ENCODE assay signal across 8 mouse cellular contexts in the genomic region with DNA sequence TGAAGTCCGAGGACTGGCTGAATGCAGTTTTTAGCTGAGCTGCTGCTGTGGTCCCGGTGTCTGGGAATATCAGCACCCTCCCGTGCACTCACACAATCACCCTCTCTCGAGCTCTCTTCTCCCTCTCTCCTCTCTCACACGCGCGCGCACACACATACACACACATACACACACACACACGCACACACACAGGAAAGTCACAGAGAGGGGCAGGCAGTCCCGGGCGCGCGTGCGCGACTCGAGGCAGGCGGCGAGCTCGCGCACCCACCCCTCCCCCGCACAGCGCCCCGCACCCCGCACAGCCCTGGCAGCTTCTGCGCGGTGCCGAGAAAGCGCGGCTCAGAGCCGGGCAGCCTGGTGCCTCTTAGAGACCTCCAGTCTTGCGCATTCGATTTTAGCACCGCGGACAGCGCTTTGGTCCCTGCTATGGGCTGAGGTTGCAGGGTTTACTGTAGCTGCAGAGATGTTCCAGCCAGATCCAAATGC. TPM values are rescaled to one million over a fixed set of nuclear protein-coding genes. Genes with fewer than 3 reads are reported as not detected.
DNase-seq lines count a peak whose midpoint lies in the region; ATAC-seq and TF ChIP-seq lines count a peak whose summit lies in the region.

Gene Gria2, minus strand, starts transcription at position 240 of the 486 bp plus-strand sequence.

- H3K4me3 ChIP-seq in heart, adult 2 months, result no peak within 1 kb of the TSS
- peak within 1 kb of the TSS; percentile 35 for H3K4me3 ChIP-seq in limb, embryonic 11.5 days (ENCODE audit: low read depth, low read length)
- peak within 1 kb of the TSS; percentile 43 for H3K4me3 ChIP-seq in neural tube, embryonic 11.5 days (ENCODE audit: low read depth, low read length)

- ATAC-seq in limb, embryonic 11.5 days (ENCODE audit: insufficient number of reproducible peaks, low FRiP score, low TSS enrichment, low read depth), result peak; percentile 92
- peak; percentile 84 for ATAC-seq in neural tube, embryonic 11.5 days (ENCODE audit: insufficient read depth, low FRiP score, low TSS enrichment)

- peak within 1 kb of the TSS; percentile 87 for H3K4me2 ChIP-seq in limb, embryonic 11.5 days (ENCODE audit: low read depth, severe bottlenecking)
- H3K4me2 ChIP-seq in neural tube, embryonic 11.5 days (ENCODE audit: low read depth), result peak within 1 kb of the TSS; percentile 67

- H3K79me2 ChIP-seq in heart, adult 2 months (replicated peaks; ENCODE audit: control insufficient read depth, insufficient read depth, low read length), result no peaks in the 10 kb centered on the region

- H3K27ac ChIP-seq in heart, adult 2 months, result no peak within 1 kb of the TSS
- H3K27ac ChIP-seq in limb, embryonic 11.5 days (replicated peaks; ENCODE audit: low read depth, low read length), result no peak within 1 kb of the TSS
- H3K27ac ChIP-seq in neural tube, embryonic 11.5 days (ENCODE audit: low read depth, low read length), result no peak within 1 kb of the TSS; the same call in 1 of the 2 replicates

- no peaks in the 10 kb centered on the region for H3K36me3 ChIP-seq in heart, adult 2 months (ENCODE audit: control insufficient read depth, insufficient read depth, low read length)
- H3K36me3 ChIP-seq in limb, embryonic 11.5 days (ENCODE audit: control insufficient read depth, insufficient read depth, low read length), result no peaks in the 10 kb centered on the region
- no peaks in the 10 kb centered on the region for H3K36me3 ChIP-seq in neural tube, embryonic 11.5 days (ENCODE audit: control insufficient read depth, insufficient read depth, low read length)

- H3K9ac ChIP-seq in heart, adult 2 months (ENCODE audit: low read depth, low read length), result no peak within 1 kb of the TSS
- no peak within 1 kb of the TSS for H3K9ac ChIP-seq in limb, embryonic 11.5 days (ENCODE audit: low read length)
- peak within 1 kb of the TSS; percentile 50 for H3K9ac ChIP-seq in neural tube, embryonic 11.5 days (ENCODE audit: low read length)

- intact Hi-C loops in heart, postnatal 25 days (cut with DNase I), result no loop called here
- intact Hi-C loops in heart, adult 2 months (cut with DNase I), result no loop called here

- WGBS in heart, adult 2 months, result 1% methylated on average over 35 of the region's 35 CpGs
- 2% methylated on average over 34 of the region's 35 CpGs for WGBS in limb, embryonic 11.5 days
- 0% methylated on average over 35 of the region's 35 CpGs for WGBS in neural tube, embryonic 11.5 days

- TF ChIP-seq CTCF in heart, adult 2 months (IDR thresholded peaks at IDR 0.05), result no peak

- no peaks in the 10 kb centered on the region for H3K4me1 ChIP-seq in heart, adult 2 months (ENCODE audit: control insufficient read depth, insufficient read depth, low read length)
- no peaks in the 10 kb centered on the region; the same call in 1 of the 2 replicates for H3K4me1 ChIP-seq in limb, embryonic 11.5 days (ENCODE audit: control insufficient read depth, insufficient read depth, low read length)
- peaks cover 2% of the 10 kb centered on the region; the same call in 1 of the 2 replicates for H3K4me1 ChIP-seq in neural tube, embryonic 11.5 days (ENCODE audit: control insufficient read depth, insufficient read depth, low read length)

- no peak for TF ChIP-seq POLR2A in heart, adult 2 months (IDR thresholded peaks at IDR 0.05; ENCODE audit: insufficient read depth, low read depth, low read length)

- no peaks in the 10 kb centered on the region for H3K9me3 ChIP-seq in limb, embryonic 11.5 days (ENCODE audit: control insufficient read depth, low read length)
- H3K9me3 ChIP-seq in neural tube, embryonic 11.5 days (ENCODE audit: control insufficient read depth, low read length), result no peaks in the 10 kb centered on the region

- peak; percentile 44 for DNase-seq in heart, adult 11 months
- no peak for DNase-seq in heart, postnatal 25 days (ENCODE audit: low spot score)
- peak; percentile 93 for DNase-seq in embryo, embryonic 11 days
- DNase-seq in heart, adult 2 months, result peak; percentile 8 to 25
- DNase-seq in kidney, adult 9 months, result peak; percentile 37
- peak; percentile 91 for DNase-seq in limb, embryonic 11.5 days (ENCODE audit: low spot score)
- peak; percentile 86 for DNase-seq in neural tube, embryonic 11.5 days (ENCODE audit: low spot score)
- peak; percentile 64 for DNase-seq in testis, postnatal 14 days (ENCODE audit: low spot score)

- H3K27me3 ChIP-seq in heart, adult 2 months (ENCODE audit: control insufficient read depth, insufficient read depth, low read length), result peaks cover 6% of the 10 kb centered on the region
- peaks cover 22% of the 10 kb centered on the region for H3K27me3 ChIP-seq in limb, embryonic 11.5 days (ENCODE audit: control insufficient read depth, insufficient read depth, low read length)
- no peaks in the 10 kb centered on the region for H3K27me3 ChIP-seq in neural tube, embryonic 11.5 days (ENCODE audit: control insufficient read depth, insufficient read depth, low read length)

- TF ChIP-seq EP300 in heart, adult 2 months (IDR thresholded peaks at IDR 0.05; ENCODE audit: insufficient read depth, low read depth, low read length), result no peak

RNA-seq across cellular contexts. Expression of gene Gria2, which starts in this region (rescaled TPM):
- total RNA-seq in heart, postnatal 25 days (2021), result not detected
- under 1 TPM in 1 of 2 experiments, not detected in 1; 0.09 TPM for total RNA-seq in heart, adult 2 months (2021)
- polyA plus RNA-seq in heart, adult 2 months (2012; rRNA removed), result under 0.01 TPM in 1 of 2 replicates, not detected in the other
- polyA plus RNA-seq in limb, embryonic 11.5 days (2014; fragmentation: Nextera tagmentation; extraction: Ambion mirVana), result 4.4 and 5.9 TPM in 2 replicates
- 17.7 and 19.1 TPM in 2 replicates for polyA plus RNA-seq in neural tube, embryonic 11.5 days (2014; fragmentation: Nextera tagmentation; extraction: Ambion mirVana)

Comparison
In these comparisons a context has a peak if more than half of its experiments do, and no peak if none do; other contexts are left out.
1. Peak in DNase-seq in heart, adult 2 months; RNA of the gene not detected or under 1 TPM.